ENCODE assay signal across 23 mouse cellular contexts in genomic region chr6:59419264-59419663, GRCm38 (mm10). TPM values are rescaled to one million over a fixed set of nuclear protein-coding genes. Genes with fewer than 3 reads are reported as not detected.
DNase-seq lines count a peak whose midpoint lies in the region; ATAC-seq and TF ChIP-seq lines count a peak whose summit lies in the region.
"Had no signal": no experiment of that assay in that cellular context is flagged by ENCODE, and none has a peak within 500 bp of the region (broad histone marks: within the 10 kb centered on the region; RNA-seq: fewer than 3 reads in every experiment).

No protein-coding gene starts in this region.

- H3K4me3 ChIP-seq in forebrain, embryonic 15.5 days = no peak overlapping the region
- no peak overlapping the region for H3K4me3 ChIP-seq in forebrain, embryonic 11.5 days (ENCODE audit: low read depth, low read length)
- no peak overlapping the region for H3K4me3 ChIP-seq in hindbrain, postnatal 0 days (ENCODE audit: low read length)
- no peak overlapping the region for H3K4me3 ChIP-seq in hindbrain, embryonic 14.5 days (replicated peaks; ENCODE audit: low read length)
- H3K4me3 ChIP-seq in midbrain, postnatal 0 days (ENCODE audit: low read depth, low read length) = no peak overlapping the region
- H3K4me3 ChIP-seq in layer of hippocampus, adult 2 months = no peak overlapping the region
- H3K4me3 ChIP-seq: embryonic facial prominence, embryonic 15.5 days; erythroblast, embryonic 14.5 days; forebrain, embryonic 10.5 days; gastrocnemius, adult 2 months; heart, embryonic 13.5 days had no signal

- H3K9me3 ChIP-seq in forebrain, embryonic 15.5 days = no peaks in the 10 kb centered on the region
- H3K9me3 ChIP-seq in forebrain, embryonic 11.5 days (ENCODE audit: control insufficient read depth, low read length) = no peaks in the 10 kb centered on the region
- no peaks in the 10 kb centered on the region for H3K9me3 ChIP-seq in hindbrain, postnatal 0 days (ENCODE audit: low read length)
- no peaks in the 10 kb centered on the region for H3K9me3 ChIP-seq in hindbrain, embryonic 14.5 days (ENCODE audit: control insufficient read depth, low read length)
- H3K9me3 ChIP-seq in midbrain, postnatal 0 days (ENCODE audit: low read length) = no peaks in the 10 kb centered on the region
- H3K9me3 ChIP-seq: embryonic facial prominence, embryonic 15.5 days; forebrain, embryonic 10.5 days; G1E; heart, embryonic 13.5 days had no signal

- no peaks in the 10 kb centered on the region for H3K4me1 ChIP-seq in forebrain, embryonic 15.5 days
- no peaks in the 10 kb centered on the region for H3K4me1 ChIP-seq in forebrain, embryonic 11.5 days (replicated peaks; ENCODE audit: control insufficient read depth, insufficient read depth, low read length)
- H3K4me1 ChIP-seq in hindbrain, postnatal 0 days (ENCODE audit: insufficient read depth, low read length) = peaks cover 4% of the 10 kb centered on the region
- no peaks in the 10 kb centered on the region for H3K4me1 ChIP-seq in hindbrain, embryonic 14.5 days (replicated peaks; ENCODE audit: control insufficient read depth, insufficient read depth, low read length)
- no peaks in the 10 kb centered on the region for H3K4me1 ChIP-seq in midbrain, postnatal 0 days (ENCODE audit: insufficient read depth, low read length)
- H3K4me1 ChIP-seq: embryonic facial prominence, embryonic 15.5 days had no signal

- 0 out of 2 replicates have a peak, but pooled peaks have one; percentile 26 for ATAC-seq in forebrain, embryonic 15.5 days (replicated peaks)
- ATAC-seq in forebrain, embryonic 11.5 days (replicated peaks; ENCODE audit: low FRiP score) = no peak
- ATAC-seq in hindbrain, postnatal 0 days = 0 out of 2 replicates have a peak, but pooled peaks have one; percentile 39
- no peak; the same call in 1 of the 2 replicates for ATAC-seq in hindbrain, embryonic 14.5 days (ENCODE audit: low FRiP score)
- peak; percentile 17; the same call in 1 of the 2 replicates for ATAC-seq in midbrain, postnatal 0 days (ENCODE audit: low FRiP score)
- ATAC-seq: CD4-positive, CD25-positive, alpha-beta regulatory T cell, adult 4 months; hindbrain, embryonic 16.5 days had no signal

- H3K27me3 ChIP-seq in forebrain, embryonic 15.5 days = no peaks in the 10 kb centered on the region
- no peaks in the 10 kb centered on the region for H3K27me3 ChIP-seq in forebrain, embryonic 11.5 days (ENCODE audit: control insufficient read depth, insufficient read depth, low read length)
- no peaks in the 10 kb centered on the region for H3K27me3 ChIP-seq in hindbrain, postnatal 0 days (ENCODE audit: insufficient read depth, low read length)
- H3K27me3 ChIP-seq in hindbrain, embryonic 14.5 days (ENCODE audit: control insufficient read depth, insufficient read depth, low read length) = no peaks in the 10 kb centered on the region
- H3K27me3 ChIP-seq in midbrain, postnatal 0 days (ENCODE audit: insufficient read depth, low read length) = no peaks in the 10 kb centered on the region
- H3K27me3 ChIP-seq: embryonic facial prominence, embryonic 15.5 days; heart, embryonic 13.5 days had no signal

- no peak overlapping the region for H3K27ac ChIP-seq in forebrain, embryonic 15.5 days (replicated peaks)
- no peak overlapping the region for H3K27ac ChIP-seq in forebrain, embryonic 11.5 days (ENCODE audit: low read depth, low read length)
- no peak overlapping the region for H3K27ac ChIP-seq in hindbrain, postnatal 0 days
- no peak overlapping the region for H3K27ac ChIP-seq in hindbrain, embryonic 14.5 days
- no peak overlapping the region for H3K27ac ChIP-seq in midbrain, postnatal 0 days (ENCODE audit: low read depth, low read length)
- no peak overlapping the region for H3K27ac ChIP-seq in layer of hippocampus, adult 2 months
- H3K27ac ChIP-seq: embryonic facial prominence, embryonic 15.5 days; forebrain, embryonic 10.5 days; gastrocnemius, adult 2 months; heart, embryonic 13.5 days had no signal

- H3K4me2 ChIP-seq in forebrain, embryonic 15.5 days (replicated peaks) = no peak overlapping the region
- no peak overlapping the region for H3K4me2 ChIP-seq in forebrain, embryonic 11.5 days (ENCODE audit: low read depth, low read length, severe bottlenecking)
- H3K4me2 ChIP-seq in hindbrain, postnatal 0 days (ENCODE audit: low read depth, low read length) = no peak overlapping the region
- H3K4me2 ChIP-seq in hindbrain, embryonic 14.5 days (replicated peaks) = no peak overlapping the region
- no peak overlapping the region for H3K4me2 ChIP-seq in midbrain, postnatal 0 days (ENCODE audit: low read depth, low read length, poor library complexity, severe bottlenecking)
- H3K4me2 ChIP-seq: embryonic facial prominence, embryonic 15.5 days; heart, embryonic 13.5 days had no signal

- TF ChIP-seq CTCF in hindbrain, postnatal 0 days (IDR thresholded peaks at IDR 0.05; ENCODE audit: low read depth) = no peak
- no peak for TF ChIP-seq CTCF in midbrain, postnatal 0 days (IDR thresholded peaks at IDR 0.05)
- no peak for TF ChIP-seq CTCF in layer of hippocampus, adult 2 months (conservative IDR thresholded peaks at IDR 0.05)

- H3K36me3 ChIP-seq in forebrain, embryonic 15.5 days = no peaks in the 10 kb centered on the region
- no peaks in the 10 kb centered on the region for H3K36me3 ChIP-seq in forebrain, embryonic 11.5 days (ENCODE audit: control insufficient read depth, insufficient read depth, low read length)
- no peaks in the 10 kb centered on the region for H3K36me3 ChIP-seq in hindbrain, postnatal 0 days (ENCODE audit: insufficient read depth, low read length)
- no peaks in the 10 kb centered on the region for H3K36me3 ChIP-seq in hindbrain, embryonic 14.5 days (replicated peaks; ENCODE audit: control insufficient read depth, insufficient read depth)
- no peaks in the 10 kb centered on the region for H3K36me3 ChIP-seq in midbrain, postnatal 0 days (ENCODE audit: insufficient read depth, low read length)
- H3K36me3 ChIP-seq: embryonic facial prominence, embryonic 15.5 days; forebrain, embryonic 10.5 days; G1E; heart, embryonic 13.5 days had no signal

- H3K9ac ChIP-seq in forebrain, embryonic 15.5 days (replicated peaks) = no peak overlapping the region
- no peak overlapping the region for H3K9ac ChIP-seq in forebrain, embryonic 11.5 days (ENCODE audit: low read length)
- no peak overlapping the region for H3K9ac ChIP-seq in hindbrain, postnatal 0 days (replicated peaks; ENCODE audit: low read length)
- no peak overlapping the region for H3K9ac ChIP-seq in hindbrain, embryonic 14.5 days
- no peak overlapping the region for H3K9ac ChIP-seq in midbrain, postnatal 0 days (replicated peaks; ENCODE audit: low read length, poor library complexity, severe bottlenecking)
- H3K9ac ChIP-seq: embryonic facial prominence, embryonic 15.5 days; heart, embryonic 13.5 days had no signal

- no peak for DNase-seq in forebrain, embryonic 11.5 days (ENCODE audit: low spot score)
- DNase-seq in hindbrain, postnatal 0 days (ENCODE audit: low spot score) = no peak
- no peak for DNase-seq in hindbrain, embryonic 14.5 days (ENCODE audit: low spot score)
- DNase-seq in brain, adult 2 months (ENCODE audit: low read depth, low spot score) = peak; percentile 31
- no peak for DNase-seq in midbrain, postnatal 0 days (ENCODE audit: low spot score)
- DNase-seq in layer of hippocampus, adult 2 months (ENCODE audit: low spot score in 2 of 2) = no peak
- DNase-seq: adrenal gland, adult 8-10 months; B cell, adult 2 months; cerebellum, adult 2 months; cerebellum, postnatal 10 days; embryo, embryonic 11 days; gastrocnemius, adult 2 months; gastrocnemius, postnatal 36 days; heart, postnatal 36 days; kidney, adult 11 months had no signal

- 33% methylated on average over 3 of the region's 3 CpGs for WGBS in forebrain, embryonic 15.5 days
- 70% methylated on average over 3 of the region's 3 CpGs for WGBS in forebrain, embryonic 11.5 days
- WGBS in hindbrain, postnatal 0 days = 38% methylated on average over 3 of the region's 3 CpGs
- 60% methylated on average over 3 of the region's 3 CpGs for WGBS in hindbrain, embryonic 14.5 days
- 39% methylated on average over 3 of the region's 3 CpGs for WGBS in midbrain, postnatal 0 days

RNA-seq across cellular contexts. Expression of gene Gprin3, which starts 6.8 kb away (rescaled TPM):
- polyA plus RNA-seq in forebrain, embryonic 15.5 days (2015; fragmentation: Nextera tagmentation; extraction: Ambion mirVana) = 2.7 TPM in 2 replicates
- 0.12 and 0.16 TPM in 2 replicates for polyA plus RNA-seq in forebrain, embryonic 11.5 days (2014; fragmentation: Nextera tagmentation; extraction: Ambion mirVana)
- total RNA-seq in hindbrain, postnatal 0 days (2014; rRNA removed) = 24.7 and 26.8 TPM in 2 replicates
- 12.8 and 13.7 TPM in 2 replicates for polyA plus RNA-seq in hindbrain, postnatal 0 days (2015; fragmentation: Nextera tagmentation; extraction: Ambion mirVana)
- polyA plus RNA-seq in hindbrain, embryonic 14.5 days (2014; fragmentation: Nextera tagmentation; extraction: Ambion mirVana) = 7.6 and 11.9 TPM in 2 replicates
- 34.3 and 38.8 TPM in 2 replicates for total RNA-seq in midbrain, postnatal 0 days (2014; rRNA removed)
- 14.3 and 14.6 TPM in 2 replicates for polyA plus RNA-seq in midbrain, postnatal 0 days (2015; fragmentation: Nextera tagmentation; extraction: Ambion mirVana)
- 10 to 100 TPM in 1 of 2 experiments, 1 to 10 TPM in 1; 8.9 to 10.3 TPM for total RNA-seq in layer of hippocampus, adult 2 months (2021)
- polyA plus RNA-seq: erythroblast, embryonic 14.5 days; G1E had no signal

Comparison
In these comparisons a context has a peak if more than half of its experiments do, and no peak if none do; other contexts are left out.
1. ATAC-seq: peak in forebrain, embryonic 15.5 days (single experiment), hindbrain, postnatal 0 days (single experiment) and midbrain, postnatal 0 days (single experiment); none in forebrain, embryonic 11.5 days (single experiment) and hindbrain, embryonic 14.5 days (single experiment).